Mouse (Mus musculus): Measurements from ENCODE around the gene Ctnnd1.
"Not testable (repeated sequence)": the region's sequence is repeated elsewhere in the genome, so short reads cannot be mapped to it uniquely, and the experiment has no call there.

Gene Ctnnd1

DNA sequence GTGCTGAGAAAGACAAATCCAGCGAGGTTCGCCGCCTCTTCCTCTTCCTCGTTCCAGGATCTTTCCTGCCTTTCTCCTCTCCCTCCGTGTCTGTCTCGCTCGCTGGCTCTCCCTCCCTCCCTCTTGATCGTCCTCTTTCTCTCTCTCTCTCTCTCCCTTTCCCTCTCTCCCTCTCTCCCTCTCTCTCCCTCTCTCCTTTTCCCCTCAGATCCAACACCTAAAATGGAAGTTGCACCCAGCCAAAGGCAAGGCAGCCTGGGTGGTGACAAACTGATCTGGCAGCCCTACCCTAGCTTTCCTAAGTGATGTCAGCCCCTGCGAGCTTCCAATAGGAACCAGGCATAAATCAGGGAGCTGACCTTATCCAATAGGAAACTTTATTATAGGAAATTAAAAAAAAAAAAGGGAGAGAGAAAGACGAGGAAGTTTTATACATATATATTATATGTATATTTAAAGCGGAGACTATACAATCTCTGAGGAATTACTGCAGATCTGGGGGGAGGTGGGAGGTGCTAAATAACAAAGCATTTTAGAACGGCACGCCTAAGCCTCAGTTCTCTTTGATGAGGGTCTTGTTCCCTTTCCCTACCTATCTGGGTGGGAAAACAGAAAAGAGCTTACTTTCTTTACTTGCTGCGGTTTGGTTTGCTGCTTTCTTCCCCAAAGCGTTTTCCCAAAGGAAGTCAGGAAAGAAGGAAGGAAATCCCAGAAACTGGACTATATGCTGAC, at the start of gene Ctnnd1:
TSS of gene Ctnnd1 (minus strand) at position 302 of the 732 bp plus-strand sequence.
- in situ Hi-C loops (cut with MboI, MseI) = no loop called here

DNA sequence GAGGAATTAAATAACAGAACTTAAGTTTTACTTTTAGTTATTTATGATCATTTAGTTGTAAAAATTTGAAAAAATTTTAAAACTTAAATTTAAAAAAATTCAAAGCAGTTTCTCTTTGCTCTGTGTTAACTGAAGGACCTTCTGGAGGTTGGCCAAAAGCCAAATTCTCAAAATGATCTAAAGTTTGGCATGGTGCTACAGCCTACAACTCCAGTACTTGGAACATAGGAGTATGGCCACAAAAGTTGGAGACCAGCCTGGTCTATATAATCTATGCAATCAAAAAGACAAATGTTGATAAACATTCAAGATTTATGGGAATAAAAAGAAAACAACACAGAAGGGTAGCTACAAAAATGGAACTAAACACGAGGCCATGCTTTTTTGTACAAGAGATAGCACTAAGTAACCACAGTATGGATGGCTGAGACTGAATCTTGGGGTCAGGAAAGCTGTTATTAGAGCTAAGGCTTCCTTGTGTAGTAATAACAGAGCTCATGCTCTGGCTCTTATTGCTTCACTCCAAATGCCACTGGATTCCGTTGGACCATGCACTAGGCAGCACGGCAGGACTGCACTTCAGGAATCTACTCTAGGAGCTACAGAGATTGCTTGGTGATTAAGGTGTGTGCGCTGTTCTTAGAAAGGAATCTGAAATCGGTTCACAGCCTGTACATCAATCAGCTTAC, 44.6 kb upstream of the Ctnnd1 start:
- in situ Hi-C loops (cut with MboI, MseI) = no loop called here

DNA sequence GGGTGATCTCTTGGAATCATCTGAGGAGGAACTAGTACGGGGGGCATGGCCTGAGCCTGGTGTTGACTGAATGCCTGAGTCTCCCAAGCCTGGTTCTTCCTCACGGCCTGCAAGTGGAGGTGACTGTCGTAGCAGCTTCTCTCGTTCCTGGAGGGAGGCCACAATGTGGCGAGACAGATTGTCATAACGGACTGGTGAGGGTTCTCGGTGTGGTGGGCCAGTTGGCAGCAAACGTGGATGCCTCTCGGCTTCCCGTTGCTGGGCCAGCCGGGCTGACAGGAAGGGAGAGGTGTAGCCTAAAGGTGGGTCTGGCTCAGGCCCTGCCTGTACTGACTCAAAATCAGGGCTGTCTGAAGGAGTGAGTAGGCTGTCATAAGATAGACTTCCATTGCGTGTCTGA, 39.5 kb upstream of the Ctnnd1 start:
- in situ Hi-C loops (cut with MboI, MseI) = no loop called here

DNA sequence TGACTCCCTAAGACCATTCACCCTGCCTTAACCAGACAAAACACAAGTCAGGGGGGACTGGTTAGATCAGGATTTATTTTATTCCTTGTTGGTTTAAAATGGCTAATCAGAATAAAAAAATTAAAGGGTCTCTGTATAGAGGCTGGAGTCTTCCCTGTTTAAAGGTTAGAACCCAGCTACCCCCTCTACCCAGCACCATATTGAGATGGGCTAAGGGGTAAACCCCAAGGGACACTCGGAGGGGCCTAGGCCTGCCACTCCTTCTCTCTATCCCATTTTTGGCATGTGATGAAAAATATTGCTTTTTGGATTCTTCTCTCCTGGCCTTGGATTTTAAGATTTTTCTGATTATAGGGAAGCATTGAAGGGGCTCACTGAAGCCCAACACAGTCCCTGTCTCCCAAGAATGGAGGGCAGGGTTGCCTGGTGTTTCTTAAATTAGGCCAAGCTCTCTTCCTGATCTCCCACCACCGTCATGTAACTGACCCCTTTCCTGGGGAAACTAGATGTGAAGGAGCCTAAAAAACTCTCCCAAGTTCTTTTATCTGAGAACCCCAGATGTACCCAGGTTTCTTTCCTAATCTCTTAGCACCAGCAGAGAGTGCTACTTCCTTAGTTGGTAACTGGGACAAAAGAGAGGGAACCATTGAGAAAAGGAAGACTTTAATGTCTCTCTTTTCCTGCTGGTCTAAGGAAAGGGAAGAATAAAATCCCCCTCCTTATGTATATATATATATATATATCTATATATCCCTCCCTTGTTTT, 37.7 kb upstream of the Ctnnd1 start:
- in situ Hi-C loops (cut with MboI, MseI) = no loop called here

DNA sequence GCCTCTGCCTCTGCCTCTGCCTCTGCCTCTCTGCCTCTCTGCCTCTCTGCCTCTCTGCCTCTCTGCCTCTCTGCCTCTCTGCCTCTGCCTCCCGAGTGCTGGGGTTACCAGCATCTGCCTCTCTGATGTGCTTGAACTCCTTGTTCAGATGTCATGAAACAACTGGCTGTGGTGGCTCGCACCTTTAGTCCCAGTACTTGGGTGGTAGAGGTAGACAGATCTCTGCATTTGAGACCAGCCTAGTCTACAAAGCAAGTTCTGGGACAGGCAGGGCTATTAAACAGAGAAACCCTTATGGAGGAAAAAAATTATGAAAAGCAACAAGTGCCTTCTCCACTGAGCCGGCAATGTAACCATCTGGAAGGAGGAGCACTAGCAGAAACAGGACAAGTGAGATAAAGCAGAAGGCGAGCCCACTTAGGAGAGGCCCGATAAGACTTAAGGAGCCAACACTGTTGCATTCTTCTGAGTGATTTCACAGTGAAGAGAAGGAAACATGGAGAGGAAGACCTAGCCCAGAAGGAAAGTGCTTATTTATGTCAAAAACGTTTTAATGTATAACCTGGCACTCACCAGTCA, 32.1 kb upstream of the Ctnnd1 start:
- in situ Hi-C loops (cut with MboI, MseI) = no loop called here

DNA sequence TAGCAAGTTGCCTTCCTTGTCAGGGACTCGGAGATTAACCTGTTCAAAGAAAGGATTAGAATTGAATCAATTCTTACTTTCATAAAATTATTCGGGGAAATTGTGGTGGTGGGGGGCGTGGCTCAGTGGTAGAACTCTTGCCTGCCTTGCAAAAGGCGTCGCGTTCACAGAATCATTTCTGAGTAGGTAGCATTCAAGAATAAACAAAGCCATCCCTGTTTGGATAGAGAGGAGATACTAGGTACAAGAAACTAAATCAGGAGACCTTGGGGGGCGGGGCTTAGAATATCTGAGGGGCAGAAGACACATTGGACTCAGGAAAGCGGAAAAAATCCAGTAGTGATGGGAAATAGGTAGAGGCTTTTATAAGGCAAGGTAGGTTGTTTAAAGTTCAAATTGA, 28.5 kb upstream of the Ctnnd1 start, which contains the start of gene Tmx2:
TSS of gene Tmx2 (minus strand) at position 125 of the 400 bp plus-strand sequence.
- in situ Hi-C loops (cut with MboI, MseI) = loop anchor here (5.0 kb wide), 1 partner anchor 38 kb away; the partner anchor contains the start of gene Zdhhc5

DNA sequence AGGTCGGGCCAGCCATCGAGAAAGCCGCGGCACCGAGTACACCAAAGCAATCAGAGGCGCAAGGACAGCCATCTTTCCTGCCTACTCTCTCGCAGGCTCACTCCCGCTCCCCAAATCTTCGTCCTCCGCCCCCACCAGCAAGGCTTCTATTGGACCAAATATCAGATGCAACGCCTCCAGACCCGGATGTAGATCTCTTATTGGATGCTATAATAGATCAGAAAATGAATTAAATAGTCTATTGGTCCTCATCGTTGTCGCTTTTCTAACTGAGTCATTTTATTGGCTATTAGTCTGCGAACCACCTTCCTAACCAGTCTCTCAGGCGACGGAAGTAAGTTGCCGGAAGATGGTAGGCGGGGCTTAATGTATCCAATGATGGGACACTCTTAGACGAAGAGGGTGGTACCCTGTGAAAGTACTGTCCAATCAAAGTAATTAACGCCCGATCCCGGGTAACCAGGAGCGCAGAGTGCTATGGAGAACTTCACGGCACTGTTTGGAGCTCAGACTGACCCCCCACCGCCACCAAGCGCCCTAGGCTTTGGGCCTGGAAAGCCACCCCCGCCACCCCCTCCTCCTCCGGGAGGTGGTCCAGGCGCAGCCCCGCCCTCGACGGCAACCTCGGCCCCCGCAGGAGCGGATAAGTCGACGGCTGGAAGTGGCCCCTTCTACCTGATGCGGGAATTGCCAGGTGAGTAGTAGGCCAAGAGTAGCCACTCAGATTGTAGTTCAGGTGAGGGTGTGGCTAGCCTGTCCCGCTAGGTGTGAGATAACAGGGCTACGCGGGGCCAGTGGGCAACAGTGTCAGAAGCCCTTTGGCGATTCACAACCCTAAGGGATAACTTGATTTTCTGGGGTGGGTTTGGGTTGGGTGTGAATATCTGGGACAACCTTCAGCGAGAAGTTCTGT, 27.7 kb upstream of the Ctnnd1 start, which contains the start of the genes Gm28635 and Med19:
TSS of gene Gm28635 (minus strand) at position 74 of the 913 bp plus-strand sequence.
TSS of gene Med19 (plus strand) at position 435 of the 913 bp plus-strand sequence.
- in situ Hi-C loops (cut with MboI, MseI) = loop anchor here (5.0 kb wide), 1 partner anchor 39 kb away; the partner anchor contains the start of gene Zdhhc5

DNA sequence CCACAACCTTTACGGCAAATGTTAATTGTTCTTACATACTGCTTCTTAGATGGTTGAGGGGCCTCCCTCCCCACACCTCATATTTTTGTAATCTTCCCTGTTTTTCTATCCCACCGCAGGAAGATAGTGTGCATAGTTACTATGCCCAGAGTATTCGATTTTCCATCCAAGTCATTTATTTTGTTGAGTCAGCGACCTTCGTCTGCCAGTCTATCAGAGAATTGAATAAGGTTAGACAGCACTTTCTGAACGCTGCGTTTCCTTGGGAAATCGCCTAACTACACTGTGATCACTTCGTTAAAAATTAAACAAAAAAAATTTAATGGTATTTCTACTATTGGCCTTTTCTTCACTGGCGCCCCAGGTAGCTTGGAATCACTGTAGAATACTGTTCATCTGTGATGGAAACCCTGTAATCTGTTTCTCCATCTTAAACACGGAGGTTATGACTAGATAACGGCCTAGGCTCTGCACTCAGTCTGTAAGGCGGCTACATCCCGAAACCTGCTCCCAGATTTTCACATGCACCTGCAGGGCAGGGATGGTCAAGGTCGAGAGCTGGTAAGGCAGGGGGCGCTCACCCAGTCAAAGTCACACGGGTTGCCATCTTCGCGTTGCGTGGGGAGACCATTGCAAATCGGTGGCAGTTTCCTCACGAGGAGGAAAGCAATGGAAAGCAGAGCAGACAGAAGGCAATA, 26.9 kb upstream of the Ctnnd1 start:
- in situ Hi-C loops (cut with MboI, MseI) = loop anchor here (5.0 kb wide), 1 partner anchor 40 kb away; the partner anchor contains the start of gene Zdhhc5

DNA sequence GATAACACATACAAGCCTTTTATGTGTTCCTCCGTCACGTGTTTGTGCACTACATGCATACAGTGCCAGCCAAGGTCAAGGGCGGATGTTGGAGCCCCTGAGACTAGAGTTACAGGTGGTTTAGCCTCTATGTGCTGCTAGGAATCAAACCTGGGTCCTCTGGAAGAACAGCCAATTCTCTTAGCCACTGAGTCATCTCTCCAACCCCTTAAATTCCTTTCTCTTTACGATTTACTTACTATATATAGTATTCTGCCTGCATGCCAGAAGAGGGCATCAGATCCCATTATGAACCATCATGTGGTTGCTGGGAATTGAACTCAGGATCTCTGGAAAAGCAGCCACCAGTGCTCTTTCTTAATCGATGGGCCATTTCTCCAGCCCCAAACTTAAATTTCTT, 21.0 kb upstream of the Ctnnd1 start:
- in situ Hi-C loops (cut with MboI, MseI) = not testable (repeated sequence)

DNA sequence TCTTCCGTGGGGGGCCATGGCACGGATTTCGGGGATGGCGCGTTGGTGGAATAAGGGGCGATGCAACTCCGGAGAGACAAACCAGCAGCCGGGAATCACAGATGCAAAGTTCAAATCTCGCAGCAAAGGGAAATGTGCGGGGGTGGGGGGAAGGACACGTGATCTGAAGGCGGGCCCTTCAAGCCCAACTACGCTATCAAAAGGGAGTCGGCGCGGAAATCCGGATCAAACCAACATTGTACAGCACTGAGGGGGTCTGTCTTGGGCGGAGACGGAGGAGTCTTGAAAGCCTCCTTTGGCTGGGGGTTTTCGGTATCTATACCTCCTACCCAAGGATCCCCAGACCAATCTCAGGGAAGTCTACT, 20.0 kb upstream of the Ctnnd1 start, which contains the start of gene Selenoh:
TSS of gene Selenoh (minus strand) at position 202 of the 365 bp plus-strand sequence.
- in situ Hi-C loops (cut with MboI, MseI) = no loop called here

DNA sequence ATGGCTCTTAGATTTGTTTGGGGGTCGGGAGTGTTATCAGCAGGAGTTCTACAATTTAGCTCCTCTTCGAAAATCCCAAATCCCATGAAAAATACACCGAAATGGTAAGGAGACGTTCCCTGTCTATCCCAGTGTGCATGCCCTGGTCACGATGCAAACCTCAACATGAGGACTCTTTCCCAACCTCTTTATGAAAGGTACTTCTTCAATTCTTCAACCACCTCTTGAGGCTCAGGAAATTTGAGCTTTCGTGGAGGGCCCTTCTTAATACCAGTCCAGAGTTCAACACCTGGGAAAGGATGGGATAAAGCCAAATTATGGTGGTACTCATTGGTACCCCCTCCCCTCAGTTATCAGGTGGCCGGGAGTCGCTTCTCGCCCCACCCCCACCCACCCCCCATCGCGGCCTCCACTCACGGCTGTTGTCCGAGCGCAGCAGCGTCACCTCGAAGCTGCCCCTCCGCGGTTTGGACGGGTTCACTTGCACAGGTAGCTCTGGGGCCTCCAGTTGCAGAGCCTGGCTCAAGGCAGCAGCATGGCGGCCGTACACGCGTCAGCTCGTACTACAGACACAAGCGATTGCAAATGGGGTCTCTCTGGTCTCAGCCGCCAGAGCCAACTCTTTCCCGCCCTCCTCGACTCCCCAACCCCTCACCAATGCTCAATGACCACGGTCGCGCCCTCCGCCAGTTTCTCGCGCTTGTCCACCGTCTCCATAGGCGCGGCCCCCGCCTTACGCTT, 19.4 kb upstream of the Ctnnd1 start:
- in situ Hi-C loops (cut with MboI, MseI) = loop anchor here (10.0 kb wide), 1 partner anchor 55 kb away; no protein-coding TSS in a partner anchor

DNA sequence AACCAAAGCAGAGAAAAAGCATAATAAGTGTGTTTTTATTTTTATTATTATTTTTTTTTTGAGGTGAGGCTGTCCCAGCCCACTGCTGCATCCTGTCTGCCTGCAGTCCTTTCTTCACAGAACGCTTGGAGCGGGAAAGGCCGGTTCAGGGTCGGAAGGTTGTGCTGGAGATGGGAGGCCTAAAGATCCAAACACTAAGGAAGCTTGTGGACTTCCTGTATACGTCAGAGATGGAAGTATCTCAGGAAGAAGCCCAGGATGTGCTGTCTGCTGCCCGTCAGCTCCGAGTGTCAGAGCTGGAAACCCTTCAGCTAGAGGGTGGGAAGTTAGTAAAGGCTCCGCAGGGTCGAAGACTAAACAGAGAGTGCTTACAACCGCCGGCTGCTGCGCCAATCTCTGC, 15.5 kb upstream of the Ctnnd1 start:
- in situ Hi-C loops (cut with MboI, MseI) = loop anchor here (10.0 kb wide), 1 partner anchor 51 kb away; no protein-coding TSS in a partner anchor

DNA sequence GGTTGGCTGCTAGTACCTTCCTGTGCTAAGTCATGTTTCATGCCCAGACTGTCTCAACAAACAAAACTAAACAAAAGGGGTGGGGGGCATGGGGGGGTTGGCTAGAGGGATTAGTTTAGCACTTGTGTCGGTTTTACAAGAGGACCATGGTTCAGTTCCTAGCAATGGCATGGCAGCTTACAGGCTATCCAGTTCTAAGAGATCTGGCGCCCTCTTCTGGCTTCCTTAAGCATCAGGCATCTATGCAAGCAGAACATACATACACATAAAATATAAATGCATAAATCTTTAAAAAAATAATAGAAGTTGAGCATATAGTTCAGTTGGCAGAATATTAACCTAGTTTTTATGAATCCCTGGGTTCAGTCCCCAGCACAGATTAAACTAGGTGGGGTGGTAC, 12.3 kb upstream of the Ctnnd1 start:
- in situ Hi-C loops (cut with MboI, MseI) = loop anchor here (5.0 to 10.0 kb wide), 2 partner anchors 48 to 206 kb away; no protein-coding TSS in a partner anchor

DNA sequence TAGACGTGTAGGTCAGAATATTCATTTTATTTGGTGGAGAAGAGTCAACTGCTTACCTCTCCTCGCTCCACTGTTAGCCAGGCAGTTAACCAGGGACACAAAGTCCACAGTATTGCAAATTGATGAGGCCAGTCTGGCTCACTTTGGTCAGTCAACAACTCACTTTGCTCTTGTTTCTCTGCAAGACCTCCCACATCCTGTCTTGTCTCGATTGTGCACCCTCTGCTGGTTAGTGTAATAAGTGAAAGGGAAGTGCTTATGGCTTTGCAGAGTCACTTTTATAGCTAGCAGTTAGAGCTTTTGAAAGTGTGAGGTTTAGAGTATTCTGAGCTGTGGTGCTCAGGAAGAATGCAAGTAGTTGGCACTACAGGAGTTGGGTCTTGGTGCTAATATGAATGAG, 9.7 kb upstream of the Ctnnd1 start:
- in situ Hi-C loops (cut with MboI, MseI) = loop anchor here (5.0 to 10.0 kb wide), 2 partner anchors 45 to 203 kb away; no protein-coding TSS in a partner anchor

DNA sequence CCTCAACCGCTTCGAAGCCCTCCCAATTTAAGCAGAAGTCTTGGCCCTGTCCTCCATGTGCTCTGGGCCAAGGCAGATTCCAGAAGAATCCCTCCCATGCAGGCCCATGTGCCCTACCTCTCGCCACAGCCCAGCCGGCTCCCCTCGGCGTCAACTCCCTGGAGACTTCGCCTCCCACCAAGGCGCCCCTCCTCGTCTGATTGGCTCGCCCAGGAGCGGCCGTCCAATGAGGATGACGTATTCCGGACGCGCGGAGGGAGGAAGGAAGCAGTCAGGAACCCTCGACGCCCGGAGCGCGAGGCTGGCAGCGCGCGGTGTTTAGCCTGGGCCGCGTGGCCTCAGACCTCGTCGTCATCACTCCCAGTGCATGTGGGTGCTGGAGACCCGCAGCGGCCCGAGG, 8.2 kb upstream of the Ctnnd1 start, which contains the start of gene Btbd18:
TSS of gene Btbd18 (plus strand) at position 274 of the 400 bp plus-strand sequence.
- in situ Hi-C loops (cut with MboI, MseI) = no loop called here

DNA sequence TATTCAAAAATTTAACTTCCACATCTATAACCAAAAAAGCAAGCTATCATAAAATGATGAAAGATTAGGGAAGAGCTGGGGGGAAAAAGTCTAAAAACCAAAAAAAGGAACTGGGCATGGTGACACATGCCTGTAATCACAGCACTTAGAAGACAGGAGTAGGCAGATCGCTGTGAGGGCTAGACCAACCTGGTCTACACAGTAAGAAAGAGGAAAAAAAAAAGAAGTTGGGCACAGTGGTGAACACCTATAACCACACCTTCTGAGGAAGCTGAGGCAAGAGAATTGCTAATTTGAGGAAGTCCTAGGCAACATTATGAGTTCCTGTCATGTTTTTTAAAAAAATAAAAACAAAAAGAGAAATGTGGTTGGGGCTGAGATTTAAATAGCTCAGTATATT, 5.3 kb upstream of the Ctnnd1 start:
- in situ Hi-C loops (cut with MboI, MseI) = no loop called here

DNA sequence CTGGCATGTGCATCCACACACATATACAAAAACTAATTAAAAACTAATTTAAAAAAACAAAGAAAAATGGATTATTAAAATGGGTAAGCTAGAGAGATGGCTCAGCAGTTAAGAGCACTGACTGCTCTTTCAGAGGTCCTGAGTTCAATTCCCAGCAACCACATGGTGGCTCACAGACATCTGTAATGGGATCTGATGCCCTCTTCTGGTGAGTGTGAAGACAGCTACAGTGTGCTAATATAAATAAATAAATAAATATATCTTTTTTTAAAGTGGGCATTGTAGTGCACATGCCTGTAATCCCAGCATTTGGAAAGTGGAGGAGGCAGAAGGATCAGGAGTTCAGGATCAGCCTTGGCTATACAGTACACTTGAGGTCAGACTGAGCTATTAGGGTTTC, 2.8 kb upstream of the Ctnnd1 start:
- in situ Hi-C loops (cut with MboI, MseI) = no loop called here

DNA sequence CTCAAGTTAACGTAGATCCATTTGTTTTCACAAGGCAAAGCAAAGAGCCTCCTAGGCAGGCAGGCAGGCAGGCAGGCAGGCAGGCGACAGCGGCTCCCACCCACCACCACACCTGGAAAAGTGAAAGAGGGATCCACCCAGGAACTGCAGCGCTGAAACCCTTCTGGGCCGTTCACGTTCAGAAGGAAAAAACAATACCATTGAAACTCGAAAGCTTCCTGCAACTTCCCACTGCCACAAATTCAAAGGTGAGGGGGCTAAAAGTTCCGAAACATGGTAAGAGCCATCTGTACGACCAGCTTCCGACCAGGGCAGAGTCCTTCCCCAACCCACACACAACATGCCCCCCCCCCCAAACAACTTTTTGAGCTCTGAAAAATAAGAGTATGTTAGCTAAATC, 891 bp downstream of the Ctnnd1 start:
- in situ Hi-C loops (cut with MboI, MseI) = no loop called here

DNA sequence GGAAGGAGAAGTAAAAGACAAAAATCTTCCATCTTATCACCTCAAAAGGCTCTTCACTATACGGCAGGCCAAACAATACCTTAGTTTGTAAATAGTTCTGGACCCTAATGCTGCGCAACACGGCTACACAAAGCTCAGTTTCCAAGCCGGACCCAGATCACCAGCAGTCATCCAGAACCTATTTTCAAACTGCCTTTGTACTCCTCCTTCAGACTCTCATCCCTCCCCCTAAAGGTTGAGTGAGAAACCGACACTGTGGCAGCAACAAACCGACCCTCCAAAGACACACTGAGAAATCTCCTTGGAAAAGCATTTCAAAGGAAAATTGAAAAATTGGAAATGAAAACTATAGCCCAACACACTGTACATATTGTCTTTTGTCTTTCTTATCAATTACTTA, 2.2 kb downstream of the Ctnnd1 start:
- in situ Hi-C loops (cut with MboI, MseI) = no loop called here
